Comparison of ENCODE assay signal across 22 mouse cellular contexts in the genomic region with DNA sequence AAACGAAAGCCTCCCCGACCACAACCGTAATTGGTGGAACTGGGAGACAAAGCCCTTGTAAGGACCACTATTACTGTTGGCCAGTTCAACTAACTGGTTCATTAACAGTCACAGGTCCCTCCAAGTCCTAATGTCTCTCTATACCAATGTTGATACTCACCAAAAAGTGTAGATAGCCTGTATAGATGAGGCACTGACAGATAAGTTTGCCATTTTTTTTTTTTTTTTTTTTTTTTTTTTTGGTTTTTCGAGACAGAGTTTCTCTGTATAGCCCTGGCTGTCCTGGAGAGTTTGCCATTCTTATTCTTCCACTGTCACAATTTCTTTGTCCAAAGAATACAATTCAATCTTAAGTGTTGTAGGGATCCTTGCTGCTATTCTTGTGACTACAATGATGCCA. TPM values are rescaled to one million over a fixed set of nuclear protein-coding genes. Genes with fewer than 3 reads are reported as not detected.
DNase-seq lines count a peak whose midpoint lies in the region; ATAC-seq and TF ChIP-seq lines count a peak whose summit lies in the region.
"Had no signal": no experiment of that assay in that cellular context is flagged by ENCODE, and none has a peak within 500 bp of the region (broad histone marks: within the 10 kb centered on the region; RNA-seq: fewer than 3 reads in every experiment).

No protein-coding gene starts in this region.

- TF ChIP-seq CTCF in CH12.LX (conservative IDR thresholded peaks at IDR 0.05 in 1 of 2, IDR thresholded peaks at IDR 0.05 in 1 of 2; ENCODE audit: low read depth in 2 of 2, low read length in 2 of 2), result no peak
- no peak for TF ChIP-seq CTCF in liver, postnatal 0 days (IDR thresholded peaks at IDR 0.05; ENCODE audit: low read depth)

- no peak overlapping the region for H3K27ac ChIP-seq in CH12.LX (ENCODE audit: insufficient read depth, low read depth)
- H3K27ac ChIP-seq in ES-E14 (ENCODE audit: insufficient read depth, low read depth, low read length, poor library complexity, severe bottlenecking), result no peak overlapping the region
- no peak overlapping the region for H3K27ac ChIP-seq in liver, postnatal 0 days (ENCODE audit: low read depth)

- TF ChIP-seq EP300 in CH12.LX (IDR thresholded peaks at IDR 0.05; ENCODE audit: low read length), result no peak
- no peak for TF ChIP-seq EP300 in liver, postnatal 0 days (IDR thresholded peaks at IDR 0.05; ENCODE audit: low read depth)

- H3K4me1 ChIP-seq in CH12.LX (ENCODE audit: control insufficient read depth in 1 of 2, insufficient read depth in 2 of 2) (no peaks in the 10 kb centered on the region), ES-E14 (ENCODE audit: control insufficient read depth in 2 of 2, insufficient read depth in 2 of 2, low read length in 2 of 2, poor library complexity in 1 of 2) (no peaks in the 10 kb centered on the region)
- H3K4me1 ChIP-seq in liver, postnatal 0 days (ENCODE audit: insufficient read depth), result no peaks in the 10 kb centered on the region

- no peak overlapping the region for H3K4me2 ChIP-seq in CH12.LX (ENCODE audit: insufficient read depth, low read depth, poor library complexity, severe bottlenecking)
- no peak overlapping the region for H3K4me2 ChIP-seq in liver, postnatal 0 days (ENCODE audit: low read depth, low read length)

- ATAC-seq in liver, postnatal 0 days, result no peak
- ATAC-seq: activated CD4-positive, CD25-positive, alpha-beta regulatory T cell, adult 4 months; CD4-positive, CD25-positive, alpha-beta regulatory T cell, adult 4 months; Patski had no signal

- TF ChIP-seq POLR2A in CH12.LX (IDR thresholded peaks at IDR 0.05; ENCODE audit: low read depth, low read length), result no peak

- H3K27me3 ChIP-seq in CH12.LX (replicated peaks), result no peaks in the 10 kb centered on the region
- H3K27me3 ChIP-seq in liver, postnatal 0 days (ENCODE audit: insufficient read depth, low read length), result no peaks in the 10 kb centered on the region

- H3K36me3 ChIP-seq in CH12.LX (replicated peaks in 1 of 2; ENCODE audit: control insufficient read depth in 1 of 2, insufficient read depth in 1 of 2, low read length in 1 of 2) (no peaks in the 10 kb centered on the region), ES-E14 (ENCODE audit: control insufficient read depth, insufficient read depth, low read length, poor library complexity, severe bottlenecking) (no peaks in the 10 kb centered on the region)
- no peaks in the 10 kb centered on the region for H3K36me3 ChIP-seq in liver, postnatal 0 days (replicated peaks; ENCODE audit: insufficient read depth, low read length)
- H3K36me3 ChIP-seq: G1E had no signal

- H3K9me3 ChIP-seq in CH12.LX (replicated peaks; ENCODE audit: low read length) (no peaks in the 10 kb centered on the region), ES-E14 (ENCODE audit: control insufficient read depth, insufficient read depth, low read depth, low read length) (no peaks in the 10 kb centered on the region)
- H3K9me3 ChIP-seq in liver, postnatal 0 days (ENCODE audit: low read length), result no peaks in the 10 kb centered on the region
- H3K9me3 ChIP-seq: G1E had no signal

- 89% methylated on average over 4 of the region's 4 CpGs for WGBS in liver, postnatal 0 days (ENCODE audit: insufficient replicate concordance)

- in situ Hi-C loops in CH12.LX (cut with MboI; ENCODE audit: low pct_ligation_motif_present, low pct_unique_long_range_greater_than_20kb, low sequenced_read_pairs), result no loop called here
- in situ Hi-C loops in ES-E14 (cut with MboI; ENCODE audit: low sequenced_read_pairs in 2 of 2, unreplicated experiment in 2 of 2), result no loop called here

- H3K4me3 ChIP-seq in CH12.LX (replicated peaks in 1 of 3; ENCODE audit: low read depth in 2 of 3, low read length in 2 of 3, poor library complexity in 1 of 3) (no peak overlapping the region), ES-E14 (ENCODE audit: insufficient read depth in 1 of 2, low read depth in 1 of 2, low read length in 2 of 2, poor library complexity in 1 of 2, severe bottlenecking in 1 of 2) (no peak overlapping the region)
- H3K4me3 ChIP-seq in liver, postnatal 0 days (ENCODE audit: low read depth, low read length), result no peak overlapping the region

- dilution Hi-C loops in CH12.LX (cut with MboI; ENCODE audit: extremely low pct_ligation_motif_present, extremely low pct_unique_long_range_greater_than_20kb, low sequenced_read_pairs), result no loop called here

- H3K9ac ChIP-seq in CH12.LX (ENCODE audit: insufficient read depth, low read depth), result no peak overlapping the region
- no peak overlapping the region for H3K9ac ChIP-seq in ES-E14 (ENCODE audit: insufficient read depth, low read depth, low read length, poor library complexity, severe bottlenecking)
- H3K9ac ChIP-seq in liver, postnatal 0 days (replicated peaks), result no peak overlapping the region

- DNase-seq in CH12.LX (ENCODE audit: extremely low read depth) (no peak), ES-E14 (ENCODE audit: low read depth, low spot score) (no peak)
- no peak for DNase-seq in frontal cortex, postnatal 36 days (ENCODE audit: low spot score in 2 of 2)
- DNase-seq in liver, postnatal 0 days, result no peak
- DNase-seq: adrenal gland, adult 2 months; adrenal gland, adult 8-10 months; adrenal gland, postnatal 10 days; adrenal gland, postnatal 14 days; adrenal gland, postnatal 25 days; adrenal gland, postnatal 36 days; B cell, adult 2 months; cerebellum, adult 11 months; cerebellum, adult 11-12 months; cerebellum, adult 18-20 months; cerebellum, adult 2 months; cerebellum, adult 8-10 months had no signal

- no peak for TF ChIP-seq RAD21 in CH12.LX (IDR thresholded peaks at IDR 0.05; ENCODE audit: low read depth, low read length)

- no peaks in the 10 kb centered on the region for H3K79me2 ChIP-seq in CH12.LX (replicated peaks; ENCODE audit: control insufficient read depth, extremely low read depth, insufficient read depth, poor library complexity, severe bottlenecking)

TF ChIP-seq in CH12.LX, 34 proteins besides CTCF, POLR2A, EP300 and RAD21:
- peak; percentile 52 for TF ChIP-seq ZNF384 (IDR thresholded peaks at IDR 0.05; ENCODE audit: low read depth, low read length)
- no peak for TF ChIP-seq UBTF (IDR thresholded peaks at IDR 0.05; ENCODE audit: low read depth, low read length)
- TF ChIP-seq IRF4 (IDR thresholded peaks at IDR 0.05; ENCODE audit: low read depth, low read length), result no peak
- TF ChIP-seq SMC3 (IDR thresholded peaks at IDR 0.05; ENCODE audit: low read depth, low read length), result no peak
- no peak for TF ChIP-seq HCFC1 (IDR thresholded peaks at IDR 0.05; ENCODE audit: low read depth, low read length)
- TF ChIP-seq MEF2A (IDR thresholded peaks at IDR 0.05; ENCODE audit: borderline replicate concordance, low read depth, low read length), result no peak
- TF ChIP-seq PAX5 (IDR thresholded peaks at IDR 0.05; ENCODE audit: low read length), result no peak
- TF ChIP-seq MAFK (IDR thresholded peaks at IDR 0.05; ENCODE audit: insufficient replicate concordance, low read length), result no peak

TF ChIP-seq in ES-E14, 5 proteins besides CTCF, POLR2A, EP300 and RAD21:
- TF ChIP-seq HCFC1 (IDR thresholded peaks at IDR 0.05; ENCODE audit: borderline replicate concordance, insufficient read depth, low read length), result no peak
- TF ChIP-seq MAFK (IDR thresholded peaks at IDR 0.05; ENCODE audit: insufficient read depth, low read depth, low read length), result no peak
- TF ChIP-seq ZNF384 (IDR thresholded peaks at IDR 0.05; ENCODE audit: low read depth, low read length), result peak; percentile 67
- TF ChIP-seq ZC3H11A (IDR thresholded peaks at IDR 0.05; ENCODE audit: borderline replicate concordance, low read depth, low read length), result no peak
- no peak for TF ChIP-seq CHD2 (IDR thresholded peaks at IDR 0.05; ENCODE audit: low read depth, low read length)

RNA-seq across cellular contexts. Expression of a gene that starts 7.8 kb away (rescaled TPM):
- total RNA-seq in CH12.LX (2012; rRNA removed) (not detected in 2 replicates), CH12.LX (2014; rRNA removed) (not detected in 2 replicates), ES-E14 (2012; rRNA removed) (0.95 and 1.1 TPM in 2 replicates)
- polyA plus RNA-seq in CH12.LX (2012; ENCODE audit: insufficient read length, low read depth), result not detected in 2 replicates
- 0.18 and 0.22 TPM in 2 replicates for polyA plus RNA-seq in liver, postnatal 0 days (2015; fragmentation: Nextera tagmentation; extraction: Ambion mirVana)
- total RNA-seq: adrenal gland, adult 18-20 months; adrenal gland, postnatal 14 days; adrenal gland, postnatal 25 days had no signal
- polyA plus RNA-seq: adrenal gland, adult 2 months; G1E had no signal

RNA-seq across cellular contexts. Expression of a gene that starts 47.8 kb away (rescaled TPM):
- 0.29 and 0.59 TPM in 2 replicates for total RNA-seq in CH12.LX (2012; rRNA removed)
- total RNA-seq in CH12.LX (2014; rRNA removed), result 0.05 and 0.38 TPM in 2 replicates
- 0.14 and 0.25 TPM in 2 replicates for polyA plus RNA-seq in CH12.LX (2012; ENCODE audit: insufficient read length, low read depth)
- total RNA-seq in ES-E14 (2012; rRNA removed), result 2.9 and 6.6 TPM in 2 replicates
- polyA plus RNA-seq in liver, postnatal 0 days (2015; fragmentation: Nextera tagmentation; extraction: Ambion mirVana), result 0.40 and 0.61 TPM in 2 replicates
- total RNA-seq: MEL had no signal
- polyA plus RNA-seq: CD4-positive, CD25-positive, alpha-beta regulatory T cell, adult 4 months; G1E had no signal
